Mouse (Mus musculus): ENCODE data around the gene P4ha3. TPM values are rescaled to one million over a fixed set of nuclear protein-coding genes. Genes with fewer than 3 reads are reported as not detected.
"Not testable (repeated sequence)": the region's sequence is repeated elsewhere in the genome, so short reads cannot be mapped to it uniquely, and the experiment has no call there.

Gene P4ha3
- polyA plus RNA-seq, 2 experiments: 0.83 to 1.5 TPM

- no peak overlapping the region for H3K4me2 ChIP-seq (ENCODE audit: low read depth)
- 86% methylated on average over 3 of the region's 3 CpGs for WGBS (ENCODE audit: insufficient replicate concordance)
- no peak overlapping the region for H3K27ac ChIP-seq
- no peak overlapping the region for H3K9ac ChIP-seq (replicated peaks)
- no peaks in the 10 kb centered on the region for H3K36me3 ChIP-seq (replicated peaks; ENCODE audit: control insufficient read depth, insufficient read depth, low read depth)
- DNase-seq (ENCODE audit: low read depth in 3 of 3, low spot score in 3 of 3) (no peak), ATAC-seq (ENCODE audit: insufficient read depth) (no peak)
- H3K9me3 ChIP-seq (ENCODE audit: control insufficient read depth, low read length): no peaks in the 10 kb centered on the region
- H3K4me3 ChIP-seq (ENCODE audit: insufficient read depth in 1 of 2, low read depth in 2 of 2, low read length in 2 of 2): no peak overlapping the region
- no peaks in the 10 kb centered on the region for H3K27me3 ChIP-seq (ENCODE audit: control insufficient read depth, insufficient read depth, low read length)
- TF ChIP-seq EP300 (IDR thresholded peaks at IDR 0.05; ENCODE audit: low read depth): no peak
- no peak for TF ChIP-seq CTCF (IDR thresholded peaks at IDR 0.05; ENCODE audit: low read depth)
- H3K4me1 ChIP-seq (replicated peaks; ENCODE audit: control insufficient read depth in 2 of 2, insufficient read depth in 2 of 2, low read length in 1 of 2): no peaks in the 10 kb centered on the region
Observed at GRCm38 (mm10) chr7:100245176-100245575, 40.1 kb upstream of the P4ha3 start.

- H3K9ac ChIP-seq (replicated peaks): no peak overlapping the region
- no peak for ATAC-seq (ENCODE audit: insufficient read depth)
- peaks cover 0 to 6% of the 10 kb centered on the region in 2 experiments; a peak in 2 of 4 replicates for H3K4me1 ChIP-seq (replicated peaks; ENCODE audit: control insufficient read depth in 2 of 2, insufficient read depth in 2 of 2, low read length in 1 of 2)
- no peak overlapping the region for H3K4me3 ChIP-seq (ENCODE audit: insufficient read depth in 1 of 2, low read depth in 2 of 2, low read length in 2 of 2)
- no peak for DNase-seq (ENCODE audit: low read depth in 3 of 3, low spot score in 3 of 3)
- no peaks in the 10 kb centered on the region for H3K27me3 ChIP-seq (ENCODE audit: control insufficient read depth, insufficient read depth, low read length)
- no peaks in the 10 kb centered on the region for H3K9me3 ChIP-seq (ENCODE audit: control insufficient read depth, low read length)
- H3K27ac ChIP-seq: no peak overlapping the region
- WGBS (ENCODE audit: insufficient replicate concordance): 87% methylated on average over 5 of the region's 5 CpGs
- no peak overlapping the region for H3K4me2 ChIP-seq (ENCODE audit: low read depth)
- TF ChIP-seq CTCF (IDR thresholded peaks at IDR 0.05; ENCODE audit: low read depth) (no peak), EP300 (IDR thresholded peaks at IDR 0.05; ENCODE audit: low read depth) (no peak)
- peaks cover 6% of the 10 kb centered on the region for H3K36me3 ChIP-seq (replicated peaks; ENCODE audit: control insufficient read depth, insufficient read depth, low read depth)
Observed at GRCm38 (mm10) chr7:100250667-100251066, 34.7 kb upstream of the P4ha3 start.

- WGBS (ENCODE audit: insufficient replicate concordance): 84% methylated on average over 3 of the region's 3 CpGs
- Histone ChIP-seq H3K27ac (no peak overlapping the region), H3K4me3 (ENCODE audit: insufficient read depth in 1 of 2, low read depth in 2 of 2, low read length in 2 of 2) (no peak overlapping the region), H3K36me3 (replicated peaks; ENCODE audit: control insufficient read depth, insufficient read depth, low read depth) (no peaks in the 10 kb centered on the region; the same call in 1 of the 2 replicates), H3K9ac (replicated peaks) (no peak overlapping the region), H3K4me2 (ENCODE audit: low read depth) (no peak overlapping the region), H3K27me3 (ENCODE audit: control insufficient read depth, insufficient read depth, low read length) (no peaks in the 10 kb centered on the region), H3K4me1 (replicated peaks; ENCODE audit: control insufficient read depth in 2 of 2, insufficient read depth in 2 of 2, low read length in 1 of 2) (no peaks in the 10 kb centered on the region), H3K9me3 (ENCODE audit: control insufficient read depth, low read length) (no peaks in the 10 kb centered on the region)
- DNase-seq (ENCODE audit: low read depth in 3 of 3, low spot score in 3 of 3) (no peak), ATAC-seq (ENCODE audit: insufficient read depth) (no peak)
- TF ChIP-seq EP300 (IDR thresholded peaks at IDR 0.05; ENCODE audit: low read depth) (no peak), CTCF (IDR thresholded peaks at IDR 0.05; ENCODE audit: low read depth) (no peak)
Observed at GRCm38 (mm10) chr7:100262350-100262749, 23.0 kb upstream of the P4ha3 start.

- not testable (repeated sequence) for H3K9ac ChIP-seq (replicated peaks); H3K4me1 ChIP-seq (replicated peaks; ENCODE audit: control insufficient read depth in 2 of 2, insufficient read depth in 2 of 2, low read length in 1 of 2); H3K27ac ChIP-seq; H3K27me3 ChIP-seq (ENCODE audit: control insufficient read depth, insufficient read depth, low read length); DNase-seq (ENCODE audit: low read depth in 3 of 3, low spot score in 3 of 3); ATAC-seq (ENCODE audit: insufficient read depth); H3K4me2 ChIP-seq (ENCODE audit: low read depth); H3K4me3 ChIP-seq (ENCODE audit: insufficient read depth in 1 of 2, low read depth in 2 of 2, low read length in 2 of 2); H3K9me3 ChIP-seq (ENCODE audit: control insufficient read depth, low read length); H3K36me3 ChIP-seq (replicated peaks; ENCODE audit: control insufficient read depth, insufficient read depth, low read depth)
- WGBS (ENCODE audit: insufficient replicate concordance): 55% methylated on average over 15 of the region's 17 CpGs
- TF ChIP-seq CTCF (IDR thresholded peaks at IDR 0.05; ENCODE audit: low read depth): peak; percentile 33; the same call in 1 of the 2 replicates
Observed at GRCm38 (mm10) chr7:100264934-100265333, 20.4 kb upstream of the P4ha3 start.

GRCm38 (mm10) chr7:100272369-100272768 is 13.0 kb upstream of the P4ha3 start:
- Histone ChIP-seq H3K4me1 (replicated peaks; ENCODE audit: control insufficient read depth in 2 of 2, insufficient read depth in 2 of 2, low read length in 1 of 2) (no peaks in the 10 kb centered on the region), H3K27me3 (ENCODE audit: control insufficient read depth, insufficient read depth, low read length) (no peaks in the 10 kb centered on the region), H3K27ac (no peak overlapping the region), H3K9me3 (ENCODE audit: control insufficient read depth, low read length) (no peaks in the 10 kb centered on the region), H3K36me3 (replicated peaks; ENCODE audit: control insufficient read depth, insufficient read depth, low read depth) (no peaks in the 10 kb centered on the region), H3K4me3 (ENCODE audit: insufficient read depth in 1 of 2, low read depth in 2 of 2, low read length in 2 of 2) (no peak overlapping the region), H3K9ac (replicated peaks) (no peak overlapping the region), H3K4me2 (ENCODE audit: low read depth) (no peak overlapping the region)
- 90% methylated on average over 8 of the region's 8 CpGs for WGBS (ENCODE audit: insufficient replicate concordance)
- ATAC-seq (ENCODE audit: insufficient read depth) (no peak), DNase-seq (ENCODE audit: low read depth in 3 of 3, low spot score in 3 of 3) (no peak)
- TF ChIP-seq CTCF (IDR thresholded peaks at IDR 0.05; ENCODE audit: low read depth) (no peak), EP300 (IDR thresholded peaks at IDR 0.05; ENCODE audit: low read depth) (no peak)

Measured in liver, embryonic 14.5 days (tissue).